7 mouse cellular contexts compared by ENCODE assay signal in the genomic region with DNA sequence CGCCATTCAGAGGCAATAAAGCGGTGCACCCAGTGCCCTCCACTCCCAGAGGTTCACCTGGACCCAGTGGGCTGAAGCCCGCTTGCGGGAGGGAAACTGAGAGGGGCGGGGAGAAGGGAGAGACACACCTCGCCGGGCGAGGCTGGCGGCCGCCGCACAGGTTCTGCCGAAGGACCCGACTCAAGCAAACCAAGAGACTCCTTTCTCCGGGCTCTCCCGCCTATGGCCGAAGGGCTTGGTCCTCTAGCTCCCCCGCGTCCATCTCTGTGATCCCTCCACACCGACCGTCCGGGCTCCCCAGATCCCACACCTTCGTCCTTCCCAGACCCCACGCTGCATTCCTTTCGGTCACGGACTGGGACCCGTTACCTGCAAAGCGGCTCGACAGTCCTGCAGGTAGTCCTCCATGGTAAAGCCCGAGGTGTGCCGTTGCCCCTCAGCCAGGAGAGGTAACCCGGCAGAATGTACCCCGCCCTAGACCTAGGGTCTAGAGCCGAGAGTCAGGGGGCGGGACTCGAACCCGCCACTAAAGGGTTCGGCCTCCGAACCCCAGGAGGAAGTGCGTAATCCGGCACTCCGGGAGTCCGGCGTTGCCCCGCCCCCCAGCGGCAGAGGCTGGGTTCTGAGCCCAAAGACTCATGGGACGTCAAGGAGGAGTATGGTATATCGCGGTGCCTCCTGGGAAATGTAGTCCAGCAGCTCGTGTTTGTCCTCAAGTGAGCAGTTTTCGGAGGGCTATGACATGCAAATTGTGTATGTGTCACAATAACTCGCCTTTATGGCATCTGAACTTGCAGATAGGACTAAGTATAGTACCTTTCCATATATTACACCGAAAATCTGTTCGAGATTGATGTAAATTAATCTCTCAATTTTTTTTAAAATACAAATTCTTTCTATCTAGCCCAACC. TPM values are rescaled to one million over a fixed set of nuclear protein-coding genes. Genes with fewer than 3 reads are reported as not detected.
A peak's percentile ranks its signal among the peaks of the same experiment; 100 is the strongest.
DNase-seq lines count a peak whose midpoint lies in the region; ATAC-seq lines count a peak whose summit lies in the region.

A gene (plus strand): TSS at position 130 of the 911 bp plus-strand sequence.
A gene (minus strand): TSS at position 861 of the 911 bp plus-strand sequence.

- peak within 1 kb of the TSS; percentile 97 for H3K27ac ChIP-seq in intestine, embryonic 15.5 days
- H3K27ac ChIP-seq in midbrain, embryonic 10.5 days (replicated peaks), result peak within 1 kb of the TSS; percentile 95

- peak within 1 kb of the TSS; percentile 72 for H3K4me3 ChIP-seq in intestine, embryonic 15.5 days (replicated peaks)
- peak within 1 kb of the TSS; percentile 81 for H3K4me3 ChIP-seq in midbrain, embryonic 10.5 days

- H3K9me3 ChIP-seq in intestine, embryonic 15.5 days, result no peaks in the 10 kb centered on the region
- no peaks in the 10 kb centered on the region for H3K9me3 ChIP-seq in midbrain, embryonic 10.5 days (replicated peaks)

- intact Hi-C loops in gastrocnemius, postnatal 36 days (cut with DNase I), result loop anchor here (5.0 kb wide), 1 partner anchor 36 kb away; no protein-coding TSS in a partner anchor
- intact Hi-C loops in left cerebral cortex, postnatal 25 days (cut with DNase I), result loop anchor here (2.0 to 5.0 kb wide), 2 partner anchors 33 to 54 kb away; a partner anchor contains a TSS

- peak within 1 kb of the TSS; percentile 79 for H3K9ac ChIP-seq in intestine, embryonic 15.5 days

- H3K36me3 ChIP-seq in intestine, embryonic 15.5 days, result no peaks in the 10 kb centered on the region
- H3K36me3 ChIP-seq in midbrain, embryonic 10.5 days, result no peaks in the 10 kb centered on the region

- no peaks in the 10 kb centered on the region for H3K27me3 ChIP-seq in intestine, embryonic 15.5 days (replicated peaks)
- H3K27me3 ChIP-seq in midbrain, embryonic 10.5 days (ENCODE audit: low read depth, poor library complexity, severe bottlenecking), result no peaks in the 10 kb centered on the region

- under 1% methylated on average over 53 of the region's 53 CpGs for WGBS in intestine, embryonic 15.5 days
- under 1% methylated on average over 53 of the region's 53 CpGs for WGBS in midbrain, embryonic 10.5 days

- DNase-seq in adrenal gland, adult 18-20 months (ENCODE audit: low spot score in 2 of 2), result peak; percentile 96 to 97
- DNase-seq in embryo, embryonic 11 days, result peak; percentile 99
- DNase-seq in gastrocnemius, postnatal 36 days, result peak; percentile 94 to 98
- peak; percentile 98 to 99 for DNase-seq in left cerebral cortex, postnatal 25 days (ENCODE audit: low spot score in 2 of 2)
- DNase-seq in midbrain, embryonic 10.5 days (ENCODE audit: low spot score), result peak; percentile 97
- peak; percentile 99 for DNase-seq in right cerebral cortex, postnatal 4 days

- H3K4me1 ChIP-seq in intestine, embryonic 15.5 days (replicated peaks), result peaks cover 22% of the 10 kb centered on the region
- H3K4me1 ChIP-seq in midbrain, embryonic 10.5 days, result peaks cover 39% of the 10 kb centered on the region

- peak within 1 kb of the TSS; percentile 79 for H3K4me2 ChIP-seq in intestine, embryonic 15.5 days (replicated peaks)

- ATAC-seq in intestine, embryonic 15.5 days, result peak; percentile 91

RNA-seq across cellular contexts. Expression of the first gene that starts in this region (rescaled TPM):
- 100 to 1,000 TPM in 1 of 2 experiments, 10 to 100 TPM in 1; 75.5 to 124 TPM for total RNA-seq in adrenal gland, adult 18-20 months (2021)
- 10 to 100 TPM; 21.3 to 23.8 TPM for total RNA-seq in gastrocnemius, postnatal 36 days (2021)
- 36.1 and 38.4 TPM in 2 replicates for polyA plus RNA-seq in intestine, embryonic 15.5 days (2015; fragmentation: Nextera tagmentation; extraction: Ambion mirVana)
- total RNA-seq in left cerebral cortex, postnatal 25 days (2021), result 10 to 100 TPM; 18.7 to 20.5 TPM
- 29.2 and 37.6 TPM in 2 replicates for polyA plus RNA-seq in midbrain, embryonic 10.5 days (2016; fragmentation: Nextera tagmentation; extraction: Ambion mirVana)

RNA-seq across cellular contexts. Expression of the second gene that starts in this region (rescaled TPM):
- total RNA-seq in adrenal gland, adult 18-20 months (2021), result 10 to 100 TPM; 20.1 to 21.9 TPM
- 10 to 100 TPM; 39.4 to 45.5 TPM for total RNA-seq in gastrocnemius, postnatal 36 days (2021)
- polyA plus RNA-seq in intestine, embryonic 15.5 days (2015; fragmentation: Nextera tagmentation; extraction: Ambion mirVana), result 15.5 and 15.7 TPM in 2 replicates
- 10 to 100 TPM; 22.6 to 24.8 TPM for total RNA-seq in left cerebral cortex, postnatal 25 days (2021)
- polyA plus RNA-seq in midbrain, embryonic 10.5 days (2016; fragmentation: Nextera tagmentation; extraction: Ambion mirVana), result 25.2 and 27.9 TPM in 2 replicates

Comparison
In these comparisons a context has a peak if more than half of its experiments do, and no peak if none do; other contexts are left out.
1. Peak in every context shown above with its lines: DNase-seq, ATAC-seq, H3K4me3 ChIP-seq and H3K27ac ChIP-seq.